Mouse (Mus musculus) hindbrain, embryonic 12.5 days (tissue): ENCODE measurements around the gene 7420426K07Rik. TPM values are rescaled to one million over a fixed set of nuclear protein-coding genes. Genes with fewer than 3 reads are reported as not detected.

Source experiments
- ATAC-seq: fragments of 200-750 bp; cut with Nextera tagmentation; 2 replicates; pipeline ENCODE4 v1.8.0; 2017; ENCODE audit warnings: moderate TSS enrichment; ENCODE audit not compliant: low FRiP score
- H3K27ac ChIP-seq: fragments of 300-500 bp; sonication (generic); 2 replicates; pipeline ENCODE4 v1.5.1; 2016; ENCODE audit warnings: mild to moderate bottlenecking
- H3K27me3 ChIP-seq: fragments of 300-500 bp; sonication (generic); 2 replicates; pipeline ENCODE4 v1.6.1; 2016; ENCODE audit warnings: mild to moderate bottlenecking
- H3K36me3 ChIP-seq: fragments of 300-500 bp; sonication (generic); 2 replicates; pipeline ENCODE4 v1.6.1; 2016; ENCODE audit warnings: mild to moderate bottlenecking
- H3K4me1 ChIP-seq: fragments of 300-500 bp; sonication (generic); 2 replicates; pipeline ENCODE4 v1.6.1; 2016
- H3K4me2 ChIP-seq: fragments of 300-500 bp; sonication (generic); replicated peaks from 2 replicates; pipeline ENCODE4 v1.6.1; 2016; ENCODE audit warnings: mild to moderate bottlenecking
- H3K4me3 ChIP-seq: fragments of 300-500 bp; sonication (generic); 2 replicates; pipeline ENCODE4 v1.5.1; 2016; ENCODE audit warnings: mild to moderate bottlenecking
- H3K9ac ChIP-seq: fragments of 300-500 bp; sonication (generic); 2 replicates; pipeline ENCODE4 v1.6.1; 2016; ENCODE audit warnings: mild to moderate bottlenecking, moderate library complexity
- H3K9me3 ChIP-seq: fragments of 300-500 bp; sonication (generic); replicated peaks from 2 replicates; pipeline ENCODE4 v1.6.1; 2016; ENCODE audit warnings: mild to moderate bottlenecking
- WGBS: fragments of 180-500 bp; shearing (Covaris S2); methylation state at CpG from one replicate; pipeline ENCODE4 v1.1.7; 2016; 5-methylcytosine and 5-hydroxymethylcytosine counted together
- polyA plus RNA-seq: library from polyadenylated mRNA; unstranded; fragments of >200 nt; fragmentation: Nextera tagmentation; extraction: Ambion mirVana; gene quantifications from 2 replicates; pipeline ENCODE4 v1.2.1, GENCODE M21; 2016

7420426K07Rik gene
- polyA plus RNA-seq, 1 experiment from 2014 or later, result not detected

DNA sequence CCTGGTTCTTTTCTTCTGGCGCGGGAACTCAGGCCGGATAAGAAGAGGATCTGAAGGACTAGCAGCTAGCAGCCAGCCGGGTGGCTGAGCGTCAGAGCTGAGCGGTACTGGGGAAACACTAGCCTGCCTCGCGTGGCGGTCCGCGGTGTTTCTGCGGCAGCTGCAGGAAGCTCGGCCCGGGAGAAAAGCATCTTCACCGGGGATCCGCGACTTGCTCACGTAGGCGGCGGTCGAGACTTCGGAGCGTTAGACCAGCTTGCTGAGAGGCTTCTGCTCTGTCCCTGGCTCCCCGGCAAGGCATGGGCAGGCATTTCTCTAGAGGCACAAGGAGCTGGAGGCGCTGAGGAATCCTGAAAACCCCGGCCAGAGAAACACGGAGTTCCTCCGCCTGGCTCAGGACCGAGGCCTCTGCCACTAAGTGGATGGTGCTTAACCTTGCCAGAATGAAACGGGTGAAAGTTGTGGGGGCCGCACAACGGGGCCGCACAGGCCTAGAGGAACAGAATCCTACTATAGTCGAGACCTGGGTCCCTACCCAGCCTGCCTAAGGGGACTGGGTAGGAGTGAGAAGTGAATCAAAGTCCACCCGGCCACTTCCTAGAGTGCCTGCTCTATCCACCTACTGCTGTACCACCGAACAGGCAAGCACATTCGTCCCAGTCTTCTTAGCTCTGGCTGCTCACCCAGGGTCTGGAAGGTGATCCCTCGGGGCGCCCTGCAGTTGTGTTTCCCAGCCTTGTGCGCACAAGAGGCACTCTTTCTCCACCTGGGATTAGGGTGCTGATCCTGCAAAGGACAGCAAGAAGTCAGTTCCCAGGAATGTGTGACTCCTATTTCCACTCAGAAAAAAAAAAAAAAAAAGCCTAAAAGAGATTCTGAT, 49.5 kb downstream of the 7420426K07Rik start:
- Histone ChIP-seq H3K4me3 (no peak overlapping the region), H3K9ac (no peak overlapping the region), H3K27ac (no peak overlapping the region), H3K9me3 (no peaks in the 10 kb centered on the region), H3K4me1 (peaks cover 31% of the 10 kb centered on the region), H3K27me3 (peaks cover 87% of the 10 kb centered on the region), H3K36me3 (no peaks in the 10 kb centered on the region), H3K4me2 (peak overlapping the region; percentile 42)
- WGBS, result 1% methylated on average over 40 of the region's 40 CpGs
- ATAC-seq, result no peak

DNA sequence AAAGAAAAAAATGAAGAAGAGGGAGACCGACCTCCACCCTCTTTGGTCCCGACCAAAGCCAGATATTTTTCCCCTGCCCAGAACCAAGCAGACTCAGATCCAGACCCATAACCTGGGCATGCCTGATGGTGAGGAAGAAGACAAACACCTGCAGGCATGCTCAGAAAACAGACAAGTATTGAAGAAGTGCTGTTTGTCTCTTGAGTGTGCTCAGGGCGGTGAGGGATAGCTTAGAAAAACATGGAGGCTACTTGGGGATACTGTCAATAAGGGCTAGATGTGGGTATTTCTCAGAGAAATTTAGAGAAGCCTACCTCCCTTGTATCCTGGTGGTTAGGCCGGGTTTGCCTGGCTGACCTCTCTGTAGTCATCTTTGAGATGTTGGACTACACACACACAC, 50.4 kb downstream of the 7420426K07Rik start:
- Histone ChIP-seq H3K9me3 (no peaks in the 10 kb centered on the region), H3K27me3 (peaks cover 85% of the 10 kb centered on the region), H3K4me3 (no peak overlapping the region), H3K27ac (no peak overlapping the region), H3K9ac (no peak overlapping the region), H3K4me1 (peaks cover 31% of the 10 kb centered on the region), H3K4me2 (no peak overlapping the region), H3K36me3 (no peaks in the 10 kb centered on the region)
- WGBS, result 0% methylated on average over 4 of the region's 4 CpGs
- ATAC-seq, result no peak

DNA sequence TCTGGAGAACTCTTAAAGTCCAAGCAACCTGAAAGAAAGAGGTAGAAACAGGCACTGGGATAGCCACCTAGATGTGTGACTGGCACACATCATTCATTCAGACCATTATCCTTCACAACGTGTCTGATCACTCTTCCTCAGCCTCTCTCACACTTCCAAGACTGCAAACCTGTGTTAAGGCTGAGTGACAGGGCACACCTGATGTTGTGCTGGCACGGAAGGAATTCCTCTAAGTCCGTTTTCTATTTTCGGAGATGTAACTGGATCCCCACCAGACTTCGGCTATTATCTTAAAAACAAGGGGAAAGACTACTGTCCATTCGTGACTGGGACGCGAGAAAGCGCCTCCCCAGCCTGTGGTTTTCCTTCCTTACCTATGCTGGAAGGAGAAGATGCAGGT, 50.9 kb downstream of the 7420426K07Rik start:
- Histone ChIP-seq H3K9ac (no peak overlapping the region), H3K27ac (no peak overlapping the region), H3K9me3 (no peaks in the 10 kb centered on the region), H3K27me3 (peaks cover 86% of the 10 kb centered on the region), H3K4me1 (peaks cover 31% of the 10 kb centered on the region), H3K4me2 (no peak overlapping the region), H3K36me3 (no peaks in the 10 kb centered on the region), H3K4me3 (no peak overlapping the region)
- WGBS, result 4% methylated on average over 9 of the region's 9 CpGs
- ATAC-seq, result no peak

Other genes starting within 250 kb of the 7420426K07Rik start
- not detected in 2 replicates for gene Prr23a1, start 60.6 kb upstream of the 7420426K07Rik start, polyA plus RNA-seq
- not detected in 2 replicates for gene Prr23a2, start 46.6 kb upstream of the 7420426K07Rik start, polyA plus RNA-seq
- gene Prr23a3, start 38.4 kb upstream of the 7420426K07Rik start, polyA plus RNA-seq, result not detected in 2 replicates
- gene Foxl2, start 52.2 kb downstream of the 7420426K07Rik start, polyA plus RNA-seq, result 1.6 and 2.0 TPM in 2 replicates
- gene Faim, start 83.3 kb downstream of the 7420426K07Rik start, polyA plus RNA-seq, result 85.8 and 87.1 TPM in 2 replicates
- gene Gm1123, start 132.6 kb downstream of the 7420426K07Rik start, polyA plus RNA-seq, result not detected in 2 replicates
- gene Pik3cb, start 237.5 kb downstream of the 7420426K07Rik start, polyA plus RNA-seq, result 2.2 and 4.5 TPM in 2 replicates